In genomic region chr2:125355216-125355971, GRCm38 (mm10) we compare ENCODE assay signal across 10 mouse cellular contexts.
DNase-seq lines count a peak whose midpoint lies in the region; ATAC-seq and TF ChIP-seq lines count a peak whose summit lies in the region.
"Had no signal": no experiment of that assay in that cellular context is flagged by ENCODE, and none has a peak within 500 bp of the region (broad histone marks: within the 10 kb centered on the region; RNA-seq: fewer than 3 reads in every experiment).

No protein-coding gene starts in this region.

- 64% methylated on average over 11 of the region's 11 CpGs for WGBS in hindbrain, embryonic 16.5 days
- WGBS in hindbrain, embryonic 10.5 days: 76% methylated on average over 11 of the region's 11 CpGs
- WGBS in lung, postnatal 0 days: 39% methylated on average over 11 of the region's 11 CpGs

- H3K9ac ChIP-seq in hindbrain, embryonic 16.5 days (ENCODE audit: low read depth, low read length): no peak overlapping the region
- no peak overlapping the region for H3K9ac ChIP-seq in lung, postnatal 0 days (replicated peaks; ENCODE audit: low read depth)
- H3K9ac ChIP-seq: hindbrain, embryonic 13.5 days; limb, embryonic 12.5 days had no signal

- ATAC-seq in hindbrain, embryonic 16.5 days: no peak
- ATAC-seq in lung, postnatal 0 days: peak; percentile 74
- ATAC-seq: Patski had no signal

- peaks cover 3% of the 10 kb centered on the region; the same call in 1 of the 2 replicates for H3K36me3 ChIP-seq in hindbrain, embryonic 16.5 days (ENCODE audit: control insufficient read depth, insufficient read depth, low read length)
- peaks cover 11% of the 10 kb centered on the region for H3K36me3 ChIP-seq in hindbrain, embryonic 10.5 days
- H3K36me3 ChIP-seq in lung, postnatal 0 days (ENCODE audit: insufficient read depth, low read length): peaks cover 5% of the 10 kb centered on the region; the same call in 1 of the 2 replicates

- H3K4me1 ChIP-seq in hindbrain, embryonic 16.5 days (ENCODE audit: control insufficient read depth, insufficient read depth, low read depth, low read length): peaks cover 3% of the 10 kb centered on the region; the same call in 1 of the 2 replicates
- peaks cover 6% of the 10 kb centered on the region; the same call in 1 of the 2 replicates for H3K4me1 ChIP-seq in hindbrain, embryonic 10.5 days (replicated peaks)
- peaks cover 3% of the 10 kb centered on the region; the same call in 1 of the 2 replicates for H3K4me1 ChIP-seq in lung, postnatal 0 days (ENCODE audit: insufficient read depth, low read depth, low read length)

- peak overlapping the region; percentile 12; the same call in 1 of the 2 replicates for H3K4me2 ChIP-seq in hindbrain, embryonic 16.5 days (ENCODE audit: low read length)
- no peak overlapping the region for H3K4me2 ChIP-seq in lung, postnatal 0 days (replicated peaks; ENCODE audit: low read depth, low read length)
- H3K4me2 ChIP-seq: hindbrain, embryonic 13.5 days; limb, embryonic 12.5 days had no signal

- H3K27ac ChIP-seq in hindbrain, embryonic 16.5 days (ENCODE audit: low read depth, low read length): no peak overlapping the region; the same call in 1 of the 2 replicates
- no peak overlapping the region for H3K27ac ChIP-seq in hindbrain, embryonic 10.5 days
- H3K27ac ChIP-seq in lung, postnatal 0 days (ENCODE audit: low read length): peak overlapping the region; percentile 80
- H3K27ac ChIP-seq: hindbrain, embryonic 13.5 days; limb, embryonic 12.5 days had no signal

- no peak; the same call in 1 of the 2 replicates for TF ChIP-seq CTCF in lung, postnatal 0 days (IDR thresholded peaks at IDR 0.05)

- no peaks in the 10 kb centered on the region for H3K9me3 ChIP-seq in hindbrain, embryonic 16.5 days (ENCODE audit: control insufficient read depth, low read length)
- no peaks in the 10 kb centered on the region for H3K9me3 ChIP-seq in hindbrain, embryonic 10.5 days
- no peaks in the 10 kb centered on the region for H3K9me3 ChIP-seq in lung, postnatal 0 days (ENCODE audit: low read length)
- H3K9me3 ChIP-seq: hindbrain, embryonic 13.5 days; limb, embryonic 12.5 days had no signal

- no peak overlapping the region for H3K4me3 ChIP-seq in hindbrain, embryonic 16.5 days (ENCODE audit: low read length)
- no peak overlapping the region for H3K4me3 ChIP-seq in hindbrain, embryonic 10.5 days
- H3K4me3 ChIP-seq in lung, postnatal 0 days (ENCODE audit: low read depth, low read length): no peak overlapping the region
- H3K4me3 ChIP-seq: hindbrain, embryonic 13.5 days; limb, embryonic 12.5 days had no signal

- H3K27me3 ChIP-seq in hindbrain, embryonic 16.5 days (replicated peaks; ENCODE audit: control insufficient read depth, insufficient read depth, low read length): no peaks in the 10 kb centered on the region
- H3K27me3 ChIP-seq in hindbrain, embryonic 10.5 days (ENCODE audit: insufficient read depth, poor library complexity, severe bottlenecking): no peaks in the 10 kb centered on the region
- no peaks in the 10 kb centered on the region for H3K27me3 ChIP-seq in lung, postnatal 0 days (replicated peaks; ENCODE audit: insufficient read depth, low read length)
- H3K27me3 ChIP-seq: hindbrain, embryonic 13.5 days; limb, embryonic 12.5 days; Patski had no signal

- TF ChIP-seq EP300 in lung, postnatal 0 days (IDR thresholded peaks at IDR 0.05): peak; percentile 46; the same call in 1 of the 2 replicates

- DNase-seq in hindbrain, embryonic 10.5 days (ENCODE audit: low spot score): no peak
- DNase-seq in adipocyte (ENCODE audit: low spot score): peak; percentile 42
- DNase-seq in heart, adult 8-10 months (ENCODE audit: low spot score): peak; percentile 57
- DNase-seq in lung, postnatal 0 days (ENCODE audit: low spot score): peak; percentile 83
- no peak for DNase-seq in spleen, adult 18-20 months
- no peak for DNase-seq in adrenal gland, postnatal 14 days

Comparison
In these comparisons a context has a peak if more than half of its experiments do, and no peak if none do; other contexts are left out.
1. DNase-seq: peak in adipocyte (single experiment), heart, adult 8-10 months (single experiment) and lung, postnatal 0 days (single experiment); none in hindbrain, embryonic 10.5 days (single experiment), spleen, adult 18-20 months (0 of 2) and adrenal gland, postnatal 14 days (single experiment).